Mouse (Mus musculus): Measurements from ENCODE around the gene Kynu.

The Kynu gene

GRCm38 (mm10) chr2:43555062-43555888 is at the start of gene Kynu:
Gene Kynu, plus strand, starts transcription at chr2:43555329.
- peak; percentile 48 for DNase-seq

GRCm38 (mm10) chr2:43506182-43506581 is 48.9 kb upstream of the Kynu start:
- no peak for DNase-seq

DNA sequence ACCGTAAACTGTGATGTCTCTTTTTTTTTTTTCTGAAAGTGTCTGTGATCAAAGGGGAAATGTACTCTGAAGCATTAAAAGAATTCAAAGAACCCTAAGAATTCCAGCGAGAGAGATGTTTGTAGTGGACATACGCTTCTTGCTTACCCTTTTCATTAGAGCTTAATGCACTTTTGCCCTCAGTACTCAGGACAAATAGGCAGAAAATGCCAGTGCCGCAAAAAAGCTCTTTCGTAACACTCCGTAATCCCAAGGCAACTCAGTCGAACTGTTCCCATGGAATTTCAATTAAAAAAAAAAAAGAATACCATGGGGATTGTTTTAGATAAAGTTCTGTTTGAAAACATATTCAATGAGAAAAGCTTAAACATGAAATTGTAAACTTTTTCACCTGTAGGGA is 41.3 kb upstream of the Kynu start:
- no peak for DNase-seq

DNA sequence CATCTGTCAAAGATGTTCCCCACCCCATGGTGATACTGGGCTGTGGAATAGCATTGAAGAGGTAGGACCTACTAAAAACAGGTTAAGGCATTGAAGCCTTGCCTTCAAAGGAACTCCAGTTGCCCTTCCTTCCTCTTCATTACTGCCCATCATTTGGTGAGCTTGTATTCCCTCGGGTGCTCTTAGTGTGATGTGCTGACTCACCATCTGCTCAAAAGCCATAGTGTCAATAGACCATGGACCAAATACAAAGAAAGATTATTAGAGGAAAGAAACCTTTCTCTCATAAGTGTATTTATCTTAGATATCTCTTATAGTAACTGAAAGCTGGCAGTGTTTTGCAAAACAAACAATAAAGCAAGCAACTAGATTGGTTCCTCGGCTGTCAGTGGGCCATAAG is 20.7 kb upstream of the Kynu start:
- no peak for DNase-seq

GRCm38 (mm10) chr2:43542615-43543014 is 12.5 kb upstream of the Kynu start:
- DNase-seq = no peak

DNA sequence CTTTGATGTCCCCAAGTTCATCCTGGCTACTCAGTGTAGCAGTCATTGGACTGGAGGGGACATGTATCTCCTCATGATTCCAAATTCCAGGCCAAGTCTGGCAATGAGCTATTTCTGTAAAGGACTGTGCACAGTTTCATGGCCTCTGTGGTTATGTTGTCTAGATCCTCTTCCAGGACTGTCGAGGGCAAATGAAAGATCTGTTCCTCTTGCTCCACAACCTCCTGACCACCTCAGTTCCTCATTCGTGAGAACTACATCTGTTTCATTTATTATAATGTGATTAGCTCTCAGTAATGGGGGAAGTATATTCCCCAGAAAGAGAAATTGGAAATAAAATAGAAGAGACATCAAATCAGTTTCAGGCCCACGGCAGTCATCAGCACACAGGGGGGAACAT is 9.5 kb upstream of the Kynu start:
- DNase-seq = no peak

GRCm38 (mm10) chr2:43546448-43546847 is 8.7 kb upstream of the Kynu start:
- DNase-seq = no peak

- DNase-seq = no peak
Measured at GRCm38 (mm10) chr2:43554216-43554615, 913 bp upstream of the Kynu start.

DNA sequence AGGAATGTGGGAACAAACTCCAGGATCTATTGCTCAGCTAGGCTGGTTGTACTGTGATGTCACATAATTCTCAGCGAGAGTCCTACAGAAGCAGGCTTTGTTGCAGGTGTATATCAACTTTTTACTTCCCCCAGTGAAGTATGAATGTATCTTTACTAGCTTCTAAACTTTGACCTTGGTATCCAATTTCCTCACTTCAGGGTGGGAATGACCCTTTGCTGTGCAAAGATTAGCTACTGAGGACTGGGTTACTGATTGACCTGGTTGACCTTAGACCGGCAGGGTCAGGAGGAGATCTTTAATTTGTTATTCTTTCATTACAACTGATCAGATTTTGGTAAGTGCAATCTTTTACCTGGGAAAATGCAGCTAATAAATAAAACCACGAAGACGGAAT is 758 bp downstream of the Kynu start:
- DNase-seq = peak; percentile 49

- DNase-seq = no peak
Measured at GRCm38 (mm10) chr2:43556985-43557384, 1.9 kb downstream of the Kynu start.

GRCm38 (mm10) chr2:43561209-43561608 is 6.1 kb downstream of the Kynu start:
- DNase-seq = no peak

- DNase-seq = no peak
Measured at GRCm38 (mm10) chr2:43562779-43563178, 7.7 kb downstream of the Kynu start.

DNA sequence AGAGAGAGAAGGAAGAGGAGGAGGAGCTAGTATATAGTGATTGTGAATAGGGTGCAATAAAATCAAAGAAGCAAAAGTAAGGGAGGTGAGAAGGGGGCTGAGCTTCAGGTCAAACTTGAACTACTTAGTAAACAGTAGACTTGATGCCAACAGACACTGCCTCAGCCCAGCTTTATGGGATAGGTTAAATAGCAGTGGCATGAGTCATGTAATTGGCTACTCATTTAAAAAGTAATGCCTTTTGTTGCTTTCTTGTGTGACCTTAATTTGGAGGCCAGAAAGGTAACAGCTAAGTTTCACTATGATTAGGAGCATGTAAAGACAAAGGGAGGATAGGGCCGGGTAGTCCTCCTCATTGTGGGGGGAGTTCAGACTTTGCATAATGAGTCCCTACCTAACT is 13.3 kb downstream of the Kynu start:
- DNase-seq = no peak

GRCm38 (mm10) chr2:43573526-43573925 is 18.4 kb downstream of the Kynu start:
- no peak for DNase-seq

- DNase-seq = no peak
Measured at GRCm38 (mm10) chr2:43583243-43583812, 28.2 kb downstream of the Kynu start.

DNA sequence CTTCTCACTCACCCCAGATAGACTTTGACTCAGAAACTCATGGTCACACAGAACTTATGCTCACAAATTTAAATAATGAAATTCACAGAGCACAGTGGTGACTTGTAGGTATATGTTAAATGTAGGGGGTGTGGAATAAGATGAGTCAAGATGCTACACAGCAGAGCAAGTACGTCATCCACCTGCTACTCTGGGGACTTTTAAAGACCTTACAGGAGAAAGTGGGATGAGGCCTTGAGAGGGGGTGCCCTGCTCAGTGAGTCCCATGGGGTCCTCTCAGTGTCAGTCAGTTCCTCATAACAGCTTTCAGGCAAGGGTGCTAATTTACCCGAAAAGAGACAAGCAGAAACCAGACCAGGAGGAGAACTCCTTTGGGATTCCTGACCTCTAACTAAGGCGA is 30.4 kb downstream of the Kynu start:
- no peak for DNase-seq

- no peak for DNase-seq
Measured at GRCm38 (mm10) chr2:43587832-43588231, 32.7 kb downstream of the Kynu start.

DNA sequence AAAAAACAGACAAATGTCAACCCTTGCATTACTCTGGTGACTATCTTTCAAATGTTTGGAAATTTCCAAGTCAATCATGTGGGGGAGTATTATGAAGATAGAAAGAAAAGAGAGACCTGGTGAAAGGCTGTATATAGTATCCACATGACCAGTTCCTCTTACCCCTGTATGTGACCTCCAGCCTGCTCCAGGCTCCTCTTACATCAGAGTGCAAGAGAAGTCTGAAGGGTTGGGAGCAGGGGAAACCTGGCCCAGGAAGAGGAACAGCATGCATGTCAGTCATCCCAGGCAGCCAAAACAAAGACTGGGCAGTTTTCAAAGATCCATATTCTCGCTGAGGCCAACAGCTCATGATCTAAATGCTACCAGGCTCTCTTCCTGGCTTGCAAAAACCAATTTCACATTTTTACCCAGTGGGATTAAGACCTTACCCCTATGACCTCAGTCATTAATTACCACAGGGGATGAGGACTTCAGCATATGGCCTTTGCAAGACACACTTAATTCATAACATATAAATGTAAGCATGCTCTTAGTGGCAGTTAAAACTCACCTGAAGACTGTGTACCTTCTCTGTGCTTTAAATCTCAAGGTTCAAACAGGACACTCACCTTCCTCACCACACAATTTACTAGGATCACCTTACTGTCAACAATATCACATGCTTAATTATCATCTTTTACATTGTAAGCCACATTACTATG is 37.0 kb downstream of the Kynu start:
- no peak for DNase-seq

- DNase-seq = peak; percentile 74
Measured at GRCm38 (mm10) chr2:43613571-43613970, 58.4 kb downstream of the Kynu start.

GRCm38 (mm10) chr2:43621140-43621539 is 66.0 kb downstream of the Kynu start:
- DNase-seq = no peak

- no peak for DNase-seq
Measured at GRCm38 (mm10) chr2:43622844-43623243, 67.7 kb downstream of the Kynu start.

DNA sequence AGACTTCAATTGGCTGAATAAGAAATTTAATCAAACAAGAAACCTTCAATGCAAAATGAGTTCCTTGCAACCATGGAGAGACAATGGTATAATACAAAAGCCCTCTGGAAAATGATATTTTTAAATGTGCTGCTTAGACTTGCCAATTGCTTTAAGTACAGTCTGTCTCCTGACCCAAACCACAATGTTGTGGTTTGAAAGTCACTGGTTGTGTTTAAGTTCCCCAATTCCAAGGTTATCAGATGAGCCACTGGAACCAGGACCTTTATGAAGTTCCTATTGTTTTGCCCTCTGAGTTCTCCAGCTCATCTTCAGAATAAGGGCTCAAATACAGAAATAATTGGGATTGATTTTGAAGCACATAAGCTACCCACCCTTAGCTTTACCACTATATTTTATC is 76.7 kb downstream of the Kynu start:
- DNase-seq = no peak

DNA sequence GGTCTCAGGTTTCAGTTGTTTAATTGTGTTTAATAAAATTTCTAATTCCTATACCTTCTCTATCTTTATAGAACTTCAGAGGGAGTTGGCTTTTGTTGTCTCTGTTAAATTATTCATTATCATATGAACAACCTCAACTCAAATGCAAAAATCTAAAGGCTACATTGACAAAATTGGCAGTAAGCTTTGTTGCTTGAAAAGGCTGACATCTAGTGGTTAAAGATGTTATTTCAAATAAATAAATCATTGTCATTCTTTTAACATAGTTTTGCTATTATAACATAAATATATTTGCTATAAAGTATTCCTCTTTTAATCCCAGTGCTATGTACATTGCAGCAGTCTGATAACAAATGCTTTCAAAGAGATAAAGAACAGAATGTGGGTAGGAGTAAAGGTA is 81.4 kb downstream of the Kynu start:
- DNase-seq = no peak

DNA sequence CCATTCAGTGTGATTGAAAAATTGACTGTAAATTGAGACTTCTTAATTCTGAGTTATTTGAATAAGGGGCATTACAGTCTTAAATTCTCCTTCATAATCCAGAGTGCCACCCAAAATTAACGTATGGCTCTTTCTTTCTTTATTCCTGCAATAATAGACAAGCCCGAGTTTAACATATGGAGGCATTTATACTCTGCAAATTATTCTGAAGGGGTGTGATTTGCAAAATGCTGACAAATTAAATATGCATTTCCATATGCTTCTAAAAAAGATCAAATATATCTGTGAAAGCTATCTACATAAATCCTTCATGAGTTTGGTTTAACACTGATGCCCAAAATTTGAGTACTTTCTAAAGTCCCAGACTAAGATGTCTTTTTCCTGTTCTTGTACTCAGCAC is 91.8 kb downstream of the Kynu start:
- DNase-seq = no peak
